Mouse (Mus musculus) adrenal gland, adult 8-10 months (tissue): ENCODE measurements around the gene Ttll2. TPM values are rescaled to one million over a fixed set of nuclear protein-coding genes. Genes with fewer than 3 reads are reported as not detected.
"Not testable (repeated sequence)": the region's sequence is repeated elsewhere in the genome, so short reads cannot be mapped to it uniquely, and the experiment has no call there.

ENCODE experiments used
- DNase-seq: peaks from one replicate; pipeline ENCODE4 v3.0.0; 2022
- total RNA-seq, 4 experiments: library from RNA; stranded (reverse); gene quantifications; 2 replicates each; pipeline ENCODE4 v1.2.4; 2022

Gene Ttll2
- total RNA-seq, 4 experiments from 2014 or later = 0.17 to 0.22 TPM; not detected in 2

DNA sequence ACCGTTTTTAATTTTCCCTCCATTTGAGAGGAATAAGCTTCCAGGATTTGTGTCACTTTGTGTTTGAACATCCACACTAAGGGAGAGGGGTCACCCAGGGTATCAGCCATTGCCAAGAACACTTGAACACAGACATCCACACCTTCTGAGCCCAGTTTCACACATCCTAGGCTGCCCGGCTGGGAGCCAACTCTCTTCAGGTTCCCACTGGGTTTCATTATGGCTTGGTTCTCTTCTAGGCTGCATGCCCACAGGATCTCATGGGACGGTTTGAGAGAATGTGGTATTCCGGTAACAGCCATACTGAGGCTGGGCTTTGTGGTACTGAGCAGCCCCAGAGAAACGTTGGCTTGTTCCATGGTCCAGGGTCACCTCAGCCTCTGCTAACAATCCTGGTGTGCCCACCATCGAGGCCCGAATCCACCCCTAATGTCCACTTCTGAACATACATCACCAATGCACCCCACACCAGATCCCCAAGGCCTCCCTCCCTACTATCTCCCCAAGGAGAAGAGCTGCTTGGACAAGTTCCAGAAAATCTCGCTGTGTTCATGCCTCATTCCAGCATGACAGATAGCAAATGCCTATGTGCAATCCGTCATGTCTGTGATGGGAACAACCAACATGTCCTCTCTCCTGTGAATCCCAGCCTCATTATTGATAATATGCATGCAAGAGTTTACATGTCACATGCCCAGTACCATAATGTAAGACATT lies 8.4 kb upstream of the Ttll2 start:
- peak; percentile 44 for DNase-seq

DNA sequence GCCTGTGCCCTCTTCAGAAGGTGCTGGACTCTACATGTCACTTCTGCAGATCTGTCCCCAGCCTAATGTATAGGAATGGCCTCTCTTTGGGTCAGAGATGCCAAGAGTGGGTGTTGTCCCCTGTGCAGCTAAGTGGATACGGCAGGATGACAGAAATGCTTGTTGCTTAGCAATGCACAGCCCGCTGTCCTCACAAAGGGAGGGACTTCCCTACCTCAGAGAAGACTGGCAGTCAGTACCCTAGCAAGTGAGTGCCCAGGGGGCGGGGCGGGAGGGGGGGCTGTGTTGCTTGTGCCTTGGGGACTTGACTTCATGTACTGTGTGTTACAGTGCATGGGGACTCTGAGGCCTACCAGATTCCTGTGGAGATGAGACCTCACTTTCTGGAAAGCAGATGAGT lies 7.3 kb upstream of the Ttll2 start:
- not testable (repeated sequence) for DNase-seq

DNA sequence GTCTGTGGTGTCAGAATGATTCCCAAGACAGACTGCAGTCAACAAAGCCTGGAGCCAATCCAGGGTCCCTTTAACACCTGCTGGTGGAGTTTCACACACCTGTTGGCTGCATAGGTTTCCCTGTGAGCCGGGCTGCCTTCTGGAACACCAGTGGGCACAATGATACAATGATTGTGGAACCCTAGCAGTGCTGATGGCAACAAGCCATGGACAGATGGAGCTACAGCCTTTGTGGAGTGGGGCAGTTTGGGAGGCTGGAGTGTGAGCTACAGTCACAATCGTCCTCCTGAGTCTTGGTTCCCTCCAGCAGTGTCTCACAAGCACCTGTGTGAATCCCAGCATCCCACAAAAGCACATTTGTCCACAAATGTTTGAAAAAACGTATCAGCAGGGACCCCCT lies 3.7 kb downstream of the Ttll2 start:
- not testable (repeated sequence) for DNase-seq

DNA sequence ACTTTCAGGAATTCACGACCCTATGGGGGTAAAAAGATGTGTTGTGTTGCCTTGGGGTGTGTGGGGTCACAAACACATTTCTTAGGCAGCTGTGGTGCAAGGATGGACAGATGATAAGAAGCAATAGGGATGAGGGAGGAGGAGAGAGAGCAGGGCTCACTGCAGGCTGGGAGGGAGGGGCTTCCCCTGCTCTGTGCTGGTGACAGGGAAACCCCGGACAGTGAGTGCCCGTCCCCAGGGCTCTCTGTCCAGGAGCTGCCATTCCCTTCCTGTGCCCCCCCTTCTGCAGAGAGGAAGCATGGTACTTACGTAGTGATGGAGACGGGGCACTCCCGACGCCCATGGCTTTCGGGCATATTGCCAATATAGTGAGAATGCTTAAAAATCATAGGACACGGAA lies 15.1 kb downstream of the Ttll2 start:
- DNase-seq = not testable (repeated sequence)

DNA sequence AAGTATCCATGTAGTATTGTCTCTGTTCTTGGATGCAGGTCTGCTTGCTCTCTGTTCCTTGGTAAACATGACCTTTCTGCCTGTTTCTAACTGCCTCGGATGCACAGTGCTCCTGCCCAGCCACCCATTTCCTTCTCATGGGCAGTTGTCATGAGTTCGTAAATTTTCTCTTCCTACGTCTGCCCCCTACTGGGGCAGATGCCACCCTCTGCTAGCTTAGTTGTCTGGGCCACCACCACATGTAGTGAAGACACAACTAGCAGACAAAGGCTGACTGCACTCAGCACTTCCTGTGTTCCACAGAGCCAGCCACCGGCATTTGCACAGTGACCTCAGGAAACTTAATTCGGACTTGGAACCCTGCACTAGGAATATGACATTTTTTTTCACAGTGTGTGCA lies 19.8 kb downstream of the Ttll2 start:
- not testable (repeated sequence) for DNase-seq

DNA sequence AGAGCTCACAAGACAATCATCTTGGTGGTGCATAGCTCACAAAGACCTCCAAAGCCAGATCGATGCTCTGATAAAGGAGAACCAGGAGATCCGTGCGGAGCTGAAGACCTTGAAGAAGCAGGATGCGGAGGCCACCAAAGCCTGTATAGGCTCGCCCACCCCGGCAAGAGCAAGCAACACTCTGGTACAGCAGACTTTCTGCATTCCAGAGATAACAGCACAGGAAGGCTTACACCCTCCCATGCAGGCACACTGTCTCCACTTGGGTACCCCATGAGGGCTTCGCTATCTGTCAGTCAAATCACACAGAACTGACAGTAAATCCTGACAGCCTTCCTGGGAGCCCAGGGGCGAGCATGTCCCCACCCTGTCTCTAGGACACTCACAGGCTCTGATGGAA lies 26.1 kb downstream of the Ttll2 start:
- DNase-seq = not testable (repeated sequence)

DNA sequence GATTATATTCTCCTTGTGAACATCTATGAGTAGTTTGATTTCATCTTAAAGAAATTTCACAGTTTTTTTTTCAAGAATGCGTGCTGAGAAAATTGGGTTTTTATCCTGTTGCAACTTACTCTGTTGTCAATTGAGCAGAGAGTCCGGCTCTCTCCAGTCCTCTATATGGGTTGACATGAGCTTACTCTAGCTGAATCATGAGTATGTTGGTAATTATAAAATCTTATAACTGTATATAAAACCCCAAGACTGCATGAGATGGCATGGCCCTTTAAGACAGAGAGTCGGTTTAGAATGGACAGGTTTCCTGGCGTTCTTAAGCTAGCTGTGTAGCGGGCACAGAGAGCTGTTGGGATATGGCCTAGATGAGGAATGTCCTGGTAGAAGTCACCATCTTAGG lies 28.1 kb downstream of the Ttll2 start, which contains the start of gene Tcp10a:
Tcp10a (plus strand) TSS at position 301 of the 400 bp plus-strand sequence.
- not testable (repeated sequence) for DNase-seq

DNA sequence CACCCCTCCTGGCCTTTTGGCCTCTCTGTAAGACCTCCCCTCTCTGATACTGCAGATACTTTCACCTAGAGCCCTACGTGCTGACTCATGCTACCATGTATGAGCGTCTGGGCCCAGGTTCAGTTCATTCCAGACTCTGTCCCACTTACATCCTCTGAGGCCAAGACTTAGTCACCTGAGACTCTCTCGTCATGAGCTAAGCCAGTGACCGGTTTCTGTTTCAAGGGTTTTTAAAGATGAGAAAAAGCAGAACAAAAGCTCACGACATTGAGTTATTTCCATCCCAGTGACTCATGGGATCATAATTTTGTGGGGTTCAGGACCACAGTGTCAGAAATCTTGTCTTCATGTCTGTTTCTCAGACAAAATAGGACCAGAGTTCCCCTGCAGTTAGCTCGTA lies 32.7 kb downstream of the Ttll2 start:
- not testable (repeated sequence) for DNase-seq

DNA sequence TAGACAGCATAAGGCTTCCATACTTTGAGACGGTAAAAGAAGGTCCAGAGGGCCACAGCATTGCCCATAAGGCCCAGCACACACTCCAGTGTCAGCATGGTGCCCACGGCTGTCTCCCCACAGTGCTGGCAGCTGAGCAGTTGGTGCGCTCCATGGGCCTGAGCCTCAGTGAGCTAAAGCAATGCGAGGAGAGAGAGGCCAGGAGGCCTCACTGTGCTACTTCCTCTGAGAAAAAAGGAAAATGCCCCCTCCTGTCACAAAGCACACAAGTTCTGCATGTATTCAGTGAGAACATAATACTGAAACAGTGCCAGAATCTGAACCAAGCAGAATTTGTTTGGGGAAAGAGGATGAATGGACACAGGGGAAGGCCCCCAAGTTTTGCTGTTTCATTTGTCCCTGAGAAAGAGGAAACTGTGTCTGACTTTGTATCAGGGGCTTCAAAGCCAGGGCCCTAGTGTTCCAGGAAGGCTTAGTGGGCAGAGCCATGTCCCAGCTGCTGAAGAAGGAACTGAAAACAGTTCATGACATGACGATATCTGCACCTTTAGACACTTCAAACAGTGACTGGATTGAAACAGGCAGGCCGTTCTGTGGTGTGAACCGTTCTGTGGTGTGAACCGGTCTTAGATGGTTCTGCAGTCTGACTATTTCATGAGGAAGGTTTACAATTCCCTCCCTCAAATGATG lies 36.7 kb downstream of the Ttll2 start:
- DNase-seq = not testable (repeated sequence)

DNA sequence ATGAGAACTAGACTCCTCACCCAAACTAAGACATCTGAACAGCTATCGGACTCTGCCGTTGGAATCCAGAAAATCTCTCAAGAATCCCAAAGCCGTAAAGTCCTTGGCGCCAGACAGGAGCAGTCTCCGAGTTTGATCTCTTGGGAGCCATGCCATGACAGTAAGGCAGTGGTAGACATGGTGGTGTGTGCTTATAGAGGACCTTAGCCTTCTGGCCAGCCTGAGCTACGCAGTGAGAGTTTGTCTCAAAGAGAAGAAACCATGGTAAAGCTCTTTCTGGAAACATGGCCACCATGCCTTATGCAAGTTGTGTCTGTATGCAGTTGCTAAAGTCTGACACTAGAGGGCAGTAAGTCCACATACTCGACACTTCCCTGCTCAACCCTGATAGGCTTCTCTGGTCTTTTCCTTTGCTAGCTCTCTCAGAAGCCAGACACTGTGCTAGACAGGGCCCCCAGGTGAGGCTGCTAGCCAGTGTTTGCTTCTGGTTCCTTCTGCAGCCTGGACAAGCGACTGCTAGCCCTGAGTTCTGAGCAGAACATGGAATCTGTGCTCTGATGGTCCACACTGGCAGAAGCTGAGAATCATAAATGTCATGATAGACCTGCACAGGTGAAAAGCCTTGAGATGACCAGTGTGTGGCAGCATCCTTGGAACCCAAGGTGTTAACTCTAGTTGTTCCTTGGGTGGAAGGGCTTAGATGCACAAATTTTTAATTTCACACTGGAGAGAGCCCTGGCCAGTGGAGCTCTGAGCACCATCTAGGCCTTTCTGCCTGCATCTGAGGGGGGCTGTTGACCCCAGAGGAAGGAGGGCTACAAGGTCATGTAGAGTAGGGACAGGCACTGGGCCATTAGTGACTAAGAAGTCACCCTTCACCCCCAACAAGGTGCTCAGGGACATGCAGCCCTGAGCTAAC lies 46.0 kb downstream of the Ttll2 start:
- DNase-seq = not testable (repeated sequence)

Other genes with a start within 250 kb of the Ttll2 start
- 10 to 100 TPM; 14.9 to 20.8 (median 19.2) TPM for gene Rps6ka2, start 182.6 kb downstream of the Ttll2 start, total RNA-seq
- under 1 TPM in 2 of 4 experiments, not detected in 2; 0.12 to 0.24 TPM for gene Tcp10a, start 28.1 kb downstream of the Ttll2 start, total RNA-seq
- gene Gm49630, start 19.3 kb upstream of the Ttll2 start, total RNA-seq = not detected
- gene Unc93a2, start 32.8 kb upstream of the Ttll2 start, total RNA-seq = 1 to 10 TPM in 2 of 4 experiments, under 1 TPM in 2; 0.22 to 3.1 (median 0.68) TPM